Mouse (Mus musculus) 3134 (cell line): ENCODE data around the gene Prl7a2.

Experiments used
- DNase-seq: peaks from one replicate; pipeline ENCODE4 v3.0.0-alpha.2; 2011; ENCODE audit warnings: low spot score; ENCODE audit not compliant: insufficient read length; ENCODE audit errors: extremely low read depth

Prl7a2 gene

GRCm38 (mm10) chr13:27667936-27668335 is at the start of gene Prl7a2:
Gene Prl7a2, minus strand, starts transcription at chr13:27668036.
- no peak for DNase-seq

- DNase-seq = no peak
Measured at GRCm38 (mm10) chr13:27716636-27717035, 48.8 kb upstream of the Prl7a2 start, which contains the start of gene Prl7d1. Gene Prl7d1, minus strand, starts transcription at chr13:27716736.

GRCm38 (mm10) chr13:27706521-27706920 is 38.7 kb upstream of the Prl7a2 start:
- DNase-seq = peak; percentile 68

- DNase-seq = peak; percentile 32
Measured at GRCm38 (mm10) chr13:27660747-27661146, 7.1 kb downstream of the Prl7a2 start.

GRCm38 (mm10) chr13:27642393-27642792 is 25.4 kb downstream of the Prl7a2 start, which contains the start of gene Prl7a1:
Gene Prl7a1, minus strand, starts transcription at chr13:27642493.
- no peak for DNase-seq

- no peak for DNase-seq
Measured at GRCm38 (mm10) chr13:27610482-27610881, 57.4 kb downstream of the Prl7a2 start, which contains the start of gene Prl7b1. Gene Prl7b1, minus strand, starts transcription at chr13:27610582.
